Mouse (Mus musculus): Measurements from ENCODE around the gene Dner.

Dner gene

GRCm38 (mm10) chr1:84628244-84628643 lies 67.8 kb downstream of the Dner start:
- DNase-seq (ENCODE audit: extremely low spot score) = no peak

- peak; percentile 22 for DNase-seq (ENCODE audit: extremely low spot score)
Measured at GRCm38 (mm10) chr1:84622978-84623554, 73.0 kb downstream of the Dner start.

GRCm38 (mm10) chr1:84621308-84621707 lies 74.7 kb downstream of the Dner start:
- DNase-seq (ENCODE audit: extremely low spot score) = peak; percentile 36

GRCm38 (mm10) chr1:84619131-84619760 lies 76.8 kb downstream of the Dner start:
- no peak for DNase-seq (ENCODE audit: extremely low spot score)

- no peak for DNase-seq (ENCODE audit: extremely low spot score)
Measured at GRCm38 (mm10) chr1:84618094-84618493, 77.9 kb downstream of the Dner start.

- DNase-seq (ENCODE audit: extremely low spot score) = no peak
Measured at GRCm38 (mm10) chr1:84616133-84616532, 79.9 kb downstream of the Dner start.

GRCm38 (mm10) chr1:84614596-84614995 lies 81.4 kb downstream of the Dner start:
- DNase-seq (ENCODE audit: extremely low spot score) = no peak

- DNase-seq (ENCODE audit: extremely low spot score) = no peak
Measured at GRCm38 (mm10) chr1:84613119-84613518, 82.9 kb downstream of the Dner start.

- DNase-seq (ENCODE audit: extremely low spot score) = no peak
Measured at GRCm38 (mm10) chr1:84611331-84611730, 84.7 kb downstream of the Dner start.

GRCm38 (mm10) chr1:84599025-84599424 lies 97.0 kb downstream of the Dner start:
- DNase-seq (ENCODE audit: extremely low spot score) = no peak

- no peak for DNase-seq (ENCODE audit: extremely low spot score)
Measured at GRCm38 (mm10) chr1:84596023-84596422, 100.0 kb downstream of the Dner start.

GRCm38 (mm10) chr1:84592394-84592793 lies 103.6 kb downstream of the Dner start:
- no peak for DNase-seq (ENCODE audit: extremely low spot score)

GRCm38 (mm10) chr1:84590534-84590933 lies 105.5 kb downstream of the Dner start:
- no peak for DNase-seq (ENCODE audit: extremely low spot score)

GRCm38 (mm10) chr1:84585434-84585833 lies 110.6 kb downstream of the Dner start:
- peak; percentile 11 for DNase-seq (ENCODE audit: extremely low spot score)

GRCm38 (mm10) chr1:84581812-84582211 lies 114.2 kb downstream of the Dner start:
- peak; percentile 45 for DNase-seq (ENCODE audit: extremely low spot score)

GRCm38 (mm10) chr1:84561841-84562240 lies 134.2 kb downstream of the Dner start:
- no peak for DNase-seq (ENCODE audit: extremely low spot score)

- DNase-seq (ENCODE audit: extremely low spot score) = no peak
Measured at GRCm38 (mm10) chr1:84561387-84561786, 134.6 kb downstream of the Dner start.

GRCm38 (mm10) chr1:84556546-84557511 lies 139.2 kb downstream of the Dner start:
- DNase-seq (ENCODE audit: extremely low spot score) = no peak

- DNase-seq (ENCODE audit: extremely low spot score) = no peak
Measured at GRCm38 (mm10) chr1:84552005-84552404, 144.0 kb downstream of the Dner start.

- no peak for DNase-seq (ENCODE audit: extremely low spot score)
Measured at GRCm38 (mm10) chr1:84550065-84550368, 146.0 kb downstream of the Dner start.

GRCm38 (mm10) chr1:84549367-84550064 lies 146.5 kb downstream of the Dner start:
- peak; percentile 29 for DNase-seq (ENCODE audit: extremely low spot score)

- no peak for DNase-seq (ENCODE audit: extremely low spot score)
Measured at GRCm38 (mm10) chr1:84536069-84536468, 160.0 kb downstream of the Dner start.
